In the genomic region with DNA sequence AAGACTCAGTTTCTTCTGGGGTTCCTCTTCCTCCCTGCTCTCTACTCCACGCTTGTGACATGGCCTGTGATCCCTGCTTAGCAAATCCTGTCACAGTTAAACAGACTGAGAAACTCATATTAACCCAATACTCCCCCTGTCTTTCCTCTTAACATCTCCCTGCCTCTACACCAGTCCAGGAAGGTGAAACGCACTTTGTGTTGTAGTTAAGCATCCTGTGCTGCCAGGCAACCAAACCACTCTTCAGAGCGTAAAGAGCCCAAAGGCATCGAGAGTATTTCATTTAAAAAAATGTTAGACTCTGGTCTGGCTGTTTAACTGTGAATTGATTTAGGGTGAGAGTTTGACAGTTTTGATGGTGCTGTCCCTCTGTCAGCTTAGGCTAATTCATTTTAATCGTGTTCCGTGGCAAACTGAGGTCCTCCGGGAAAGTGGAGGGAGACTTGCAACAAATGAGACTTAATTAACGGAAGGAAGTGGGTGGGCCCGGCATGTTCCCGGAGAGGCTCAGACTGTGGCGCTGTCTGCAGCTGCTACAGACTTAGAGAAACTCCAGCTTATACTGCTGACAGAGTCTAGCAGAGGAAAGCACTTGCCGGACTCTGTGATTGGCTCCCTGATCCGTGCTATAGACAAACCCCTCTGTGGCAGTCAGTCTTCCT, we compare ENCODE assay signal across 8 mouse cellular contexts. TPM values are rescaled to one million over a fixed set of nuclear protein-coding genes. Genes with fewer than 3 reads are reported as not detected.
A peak's percentile ranks its signal among the peaks of the same experiment; 100 is the strongest.
DNase-seq lines count a peak whose midpoint lies in the region; ATAC-seq lines count a peak whose summit lies in the region.

No protein-coding gene starts in this region.

- no peak overlapping the region for H3K4me3 ChIP-seq in heart, embryonic 11.5 days (ENCODE audit: low read depth, low read length)
- H3K4me3 ChIP-seq in kidney, embryonic 15.5 days (replicated peaks) = no peak overlapping the region; the same call in 1 of the 2 replicates

- peak overlapping the region; percentile 37; the same call in 1 of the 2 replicates for H3K4me2 ChIP-seq in heart, embryonic 11.5 days
- H3K4me2 ChIP-seq in kidney, embryonic 15.5 days = peak overlapping the region; percentile 51

- no peaks in the 10 kb centered on the region for H3K27me3 ChIP-seq in heart, embryonic 11.5 days (ENCODE audit: control insufficient read depth, insufficient read depth, low read length)
- H3K27me3 ChIP-seq in kidney, embryonic 15.5 days = no peaks in the 10 kb centered on the region

- peak; percentile 27 for DNase-seq in adrenal gland, postnatal 10 days
- no peak for DNase-seq in adrenal gland, adult 2 months
- DNase-seq in CD8-positive naive resting alpha-beta T cell, adult 2 months (ENCODE audit: low read depth in 2 of 2, low spot score in 2 of 2) = peak; percentile 19 to 35
- no peak for DNase-seq in cerebellum, adult 11 months
- no peak for DNase-seq in left cerebral cortex, postnatal 4 days

- H3K4me1 ChIP-seq in heart, embryonic 11.5 days (ENCODE audit: control insufficient read depth, insufficient read depth, low read length) = 0 out of 2 replicates have a peak, but pooled peaks cover 2% of the 10 kb centered on the region
- peaks cover 13% of the 10 kb centered on the region for H3K4me1 ChIP-seq in kidney, embryonic 15.5 days

- no peak overlapping the region for H3K9ac ChIP-seq in heart, embryonic 11.5 days (ENCODE audit: low read depth, low read length)
- H3K9ac ChIP-seq in kidney, embryonic 15.5 days = peak overlapping the region; percentile 39; the same call in 1 of the 2 replicates

- peaks cover 7% of the 10 kb centered on the region for H3K36me3 ChIP-seq in heart, embryonic 11.5 days (ENCODE audit: control insufficient read depth, insufficient read depth, low read length)
- no peaks in the 10 kb centered on the region for H3K36me3 ChIP-seq in kidney, embryonic 15.5 days

- H3K27ac ChIP-seq in heart, embryonic 11.5 days (ENCODE audit: low read depth, low read length) = no peak overlapping the region
- peak overlapping the region; percentile 60; the same call in 1 of the 2 replicates for H3K27ac ChIP-seq in kidney, embryonic 15.5 days

- 32% methylated on average over 13 of the region's 13 CpGs for WGBS in heart, embryonic 11.5 days (ENCODE audit: insufficient replicate concordance)
- WGBS in kidney, embryonic 15.5 days = 9% methylated on average over 13 of the region's 13 CpGs

- no peaks in the 10 kb centered on the region for H3K9me3 ChIP-seq in heart, embryonic 11.5 days (replicated peaks; ENCODE audit: control insufficient read depth, low read length)
- no peaks in the 10 kb centered on the region for H3K9me3 ChIP-seq in kidney, embryonic 15.5 days (replicated peaks)

- no peak; the same call in 1 of the 2 replicates for ATAC-seq in heart, embryonic 11.5 days (replicated peaks; ENCODE audit: insufficient number of reproducible peaks, low FRiP score, low TSS enrichment)
- ATAC-seq in kidney, embryonic 15.5 days (replicated peaks; ENCODE audit: low FRiP score) = peak; percentile 46; the same call in 1 of the 2 replicates
- 0 out of 2 replicates have a peak, but pooled peaks have one; percentile 49 for ATAC-seq in megakaryocyte, adult 5-6 weeks (ENCODE audit: poor library complexity, severe bottlenecking)

- intact Hi-C loops in left cerebral cortex, postnatal 4 days (cut with DNase I) = no loop called here

RNA-seq across cellular contexts. Expression of gene Acacb, which starts 52.9 kb away (rescaled TPM):
- 100 to 1,000 TPM; 113 to 138 TPM for total RNA-seq in adrenal gland, postnatal 10 days (2021)
- total RNA-seq in adrenal gland, adult 2 months (2021) = 100 to 1,000 TPM; 119 to 132 TPM
- polyA plus RNA-seq in adrenal gland, adult 2 months (2012; rRNA removed) = 81.3 and 102 TPM in 2 replicates
- polyA plus RNA-seq in heart, embryonic 11.5 days (2014; fragmentation: Nextera tagmentation; extraction: Ambion mirVana) = 7.6 and 8.0 TPM in 2 replicates
- 4.1 and 4.8 TPM in 2 replicates for polyA plus RNA-seq in kidney, embryonic 15.5 days (2015; fragmentation: Nextera tagmentation; extraction: Ambion mirVana)
- total RNA-seq in megakaryocyte, adult 5-6 weeks (2015) = 0.02 and 0.05 TPM in 2 replicates
- total RNA-seq in megakaryocyte, adult 5-6 weeks (2017) = 0.07 TPM in 1 of 2 replicates, not detected in the other
- total RNA-seq in left cerebral cortex, postnatal 4 days (2021) = 1 to 10 TPM; 2.4 to 3.8 TPM

Comparison
In these comparisons a context has a peak if more than half of its experiments do, and no peak if none do; other contexts are left out.
1. DNase-seq: peak in adrenal gland, postnatal 10 days (single experiment) and CD8-positive naive resting alpha-beta T cell, adult 2 months (2 of 2); none in adrenal gland, adult 2 months (single experiment), cerebellum, adult 11 months (single experiment) and left cerebral cortex, postnatal 4 days (single experiment).
2. RNA of gene Acacb, which starts 52.9 kb away (total RNA-seq): 113 to 138 TPM in adrenal gland, postnatal 10 days and 119 to 132 TPM in adrenal gland, adult 2 months; 2.4 to 3.8 TPM in left cerebral cortex, postnatal 4 days and 0.02 to 0.07 TPM in megakaryocyte, adult 5-6 weeks; every median in the first group is over 10 times any median in the second.